Mouse (Mus musculus): ENCODE results near the gene Tead4. TPM values are rescaled to one million over a fixed set of nuclear protein-coding genes. Genes with fewer than 3 reads are reported as not detected.
A peak's percentile ranks its signal among the peaks of the same experiment; 100 is the strongest.

The Tead4 gene
- total and polyA plus RNA-seq, 2 experiments from 2014 or later: 0.17 to 0.82 TPM

GRCm38 (mm10) chr6:128298246-128298645 lies 2.4 kb downstream of the Tead4 start:
- DNase-seq (ENCODE audit: low spot score) (no peak), ATAC-seq (ENCODE audit: low FRiP score) (no peak)
- TF ChIP-seq CTCF (IDR thresholded peaks at IDR 0.05): no peak
- WGBS: 52% methylated on average over 7 of the region's 7 CpGs
- no peak overlapping the region for H3K9ac ChIP-seq (replicated peaks; ENCODE audit: low read length, poor library complexity, severe bottlenecking)
- H3K4me3 ChIP-seq (ENCODE audit: low read depth, low read length): no peak overlapping the region
- peaks cover 39% of the 10 kb centered on the region for H3K27me3 ChIP-seq (ENCODE audit: insufficient read depth, low read length)
- H3K4me1 ChIP-seq (ENCODE audit: insufficient read depth, low read length): peaks cover 7% of the 10 kb centered on the region; the same call in 1 of the 2 replicates
- no peaks in the 10 kb centered on the region for H3K9me3 ChIP-seq (ENCODE audit: low read length)
- no peak overlapping the region for H3K4me2 ChIP-seq (ENCODE audit: low read depth, low read length, poor library complexity, severe bottlenecking)
- H3K27ac ChIP-seq (ENCODE audit: low read depth, low read length): no peak overlapping the region
- H3K36me3 ChIP-seq (ENCODE audit: insufficient read depth, low read length): no peaks in the 10 kb centered on the region

DNA sequence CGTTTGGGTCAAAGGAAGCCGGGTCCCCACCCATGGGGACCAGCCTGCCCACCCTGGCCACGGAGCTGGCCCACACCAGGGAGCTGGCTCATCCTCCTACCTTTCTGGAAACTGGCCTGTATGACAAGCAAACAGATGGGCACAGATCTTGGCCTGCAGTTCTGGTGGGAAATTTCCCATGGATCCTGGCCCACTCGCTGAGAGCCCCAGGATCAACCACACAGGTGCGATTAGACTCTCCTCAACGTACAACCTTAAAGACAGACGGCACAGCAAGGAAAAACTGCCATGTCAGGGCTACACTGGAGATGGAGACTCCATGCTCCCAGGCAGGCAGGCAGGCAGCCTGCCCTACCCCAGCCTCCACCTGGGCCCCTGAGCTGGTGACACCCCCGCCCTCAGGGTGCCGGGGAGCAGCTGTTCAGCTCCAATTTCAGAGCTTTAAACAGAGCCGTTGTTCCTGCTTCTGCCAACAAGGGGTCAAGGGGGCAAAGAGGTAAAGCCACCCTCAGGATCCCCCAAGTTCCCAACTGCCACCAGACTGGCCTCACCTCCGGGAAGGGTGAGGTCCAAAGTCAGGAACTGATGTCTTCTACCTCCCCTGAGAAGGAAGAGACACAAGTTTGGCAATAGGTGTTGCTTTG lies 3.8 kb downstream of the Tead4 start:
- Histone ChIP-seq H3K4me3 (ENCODE audit: low read depth, low read length) (no peak overlapping the region), H3K36me3 (ENCODE audit: insufficient read depth, low read length) (no peaks in the 10 kb centered on the region), H3K27me3 (ENCODE audit: insufficient read depth, low read length) (peaks cover 33% of the 10 kb centered on the region), H3K9ac (replicated peaks; ENCODE audit: low read length, poor library complexity, severe bottlenecking) (no peak overlapping the region), H3K27ac (ENCODE audit: low read depth, low read length) (no peak overlapping the region), H3K9me3 (ENCODE audit: low read length) (no peaks in the 10 kb centered on the region), H3K4me1 (ENCODE audit: insufficient read depth, low read length) (peaks cover 7% of the 10 kb centered on the region; the same call in 1 of the 2 replicates), H3K4me2 (ENCODE audit: low read depth, low read length, poor library complexity, severe bottlenecking) (no peak overlapping the region)
- no peak for DNase-seq (ENCODE audit: low spot score)
- TF ChIP-seq CTCF (IDR thresholded peaks at IDR 0.05): no peak
- WGBS: 48% methylated on average over 11 of the region's 11 CpGs
- no peak for ATAC-seq (ENCODE audit: low FRiP score)

DNA sequence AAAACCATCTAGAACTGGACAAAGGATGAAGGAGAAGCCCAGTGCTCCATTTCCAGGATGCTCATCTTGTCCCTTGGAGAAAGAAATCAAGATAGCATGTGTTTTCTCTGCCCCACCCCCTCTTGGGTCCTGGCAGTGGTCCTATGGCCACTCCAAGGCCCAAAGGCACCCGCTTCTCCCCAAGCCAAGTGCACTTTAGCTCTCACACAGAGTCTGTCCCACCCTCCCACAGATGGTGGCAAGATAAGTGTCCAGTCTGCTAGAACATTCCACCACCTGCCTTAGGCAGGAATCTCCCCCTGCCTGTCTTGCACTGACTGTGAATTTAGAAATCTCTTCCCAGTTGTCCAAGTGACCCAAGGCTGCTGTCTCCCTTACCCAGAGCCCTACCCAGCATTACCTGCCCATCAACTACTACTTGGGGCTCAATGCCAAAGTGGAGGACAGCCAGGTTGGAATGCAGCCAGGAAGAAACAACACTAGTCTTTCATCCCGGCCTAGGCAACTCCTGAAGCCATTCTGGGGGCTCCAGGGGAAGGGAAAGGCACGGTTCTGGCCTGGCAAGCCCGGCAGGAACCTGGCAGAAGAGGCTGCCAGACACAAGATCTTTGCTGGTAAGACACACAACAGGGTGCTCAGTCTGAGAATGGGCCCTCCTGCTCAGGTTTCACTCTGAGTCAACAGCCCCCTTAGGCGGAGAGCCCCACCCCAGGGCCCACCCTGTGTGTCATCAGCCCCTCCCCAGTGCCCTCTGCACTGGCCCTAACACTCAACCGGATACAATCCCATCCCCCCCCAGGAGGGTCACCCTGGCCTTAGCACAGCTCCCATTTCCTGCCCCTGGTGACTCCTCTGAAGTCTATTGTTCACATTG lies 4.5 kb downstream of the Tead4 start:
- no peak overlapping the region for H3K4me3 ChIP-seq (ENCODE audit: low read depth, low read length)
- H3K27ac ChIP-seq (ENCODE audit: low read depth, low read length): no peak overlapping the region
- WGBS: 47% methylated on average over 6 of the region's 6 CpGs
- no peaks in the 10 kb centered on the region for H3K36me3 ChIP-seq (ENCODE audit: insufficient read depth, low read length)
- H3K9ac ChIP-seq (replicated peaks; ENCODE audit: low read length, poor library complexity, severe bottlenecking): no peak overlapping the region
- H3K4me1 ChIP-seq (ENCODE audit: insufficient read depth, low read length): peaks cover 7% of the 10 kb centered on the region; the same call in 1 of the 2 replicates
- no peak overlapping the region for H3K4me2 ChIP-seq (ENCODE audit: low read depth, low read length, poor library complexity, severe bottlenecking)
- H3K9me3 ChIP-seq (ENCODE audit: low read length): no peaks in the 10 kb centered on the region
- TF ChIP-seq CTCF (IDR thresholded peaks at IDR 0.05): no peak
- ATAC-seq (ENCODE audit: low FRiP score) (no peak), DNase-seq (ENCODE audit: low spot score) (peak; percentile 73)
- H3K27me3 ChIP-seq (ENCODE audit: insufficient read depth, low read length): peaks cover 28% of the 10 kb centered on the region

GRCm38 (mm10) chr6:128291284-128291683 lies 9.3 kb downstream of the Tead4 start:
- Histone ChIP-seq H3K36me3 (ENCODE audit: insufficient read depth, low read length) (no peaks in the 10 kb centered on the region), H3K27me3 (ENCODE audit: insufficient read depth, low read length) (no peaks in the 10 kb centered on the region), H3K4me3 (ENCODE audit: low read depth, low read length) (no peak overlapping the region), H3K4me2 (ENCODE audit: low read depth, low read length, poor library complexity, severe bottlenecking) (no peak overlapping the region), H3K9ac (replicated peaks; ENCODE audit: low read length, poor library complexity, severe bottlenecking) (no peak overlapping the region), H3K9me3 (ENCODE audit: low read length) (no peaks in the 10 kb centered on the region), H3K27ac (ENCODE audit: low read depth, low read length) (no peak overlapping the region), H3K4me1 (ENCODE audit: insufficient read depth, low read length) (no peaks in the 10 kb centered on the region)
- ATAC-seq (ENCODE audit: low FRiP score) (no peak), DNase-seq (ENCODE audit: low spot score) (no peak)
- no peak for TF ChIP-seq CTCF (IDR thresholded peaks at IDR 0.05)
- WGBS: 79% methylated on average over 5 of the region's 5 CpGs

- Histone ChIP-seq H3K9me3 (ENCODE audit: low read length) (no peaks in the 10 kb centered on the region), H3K4me1 (ENCODE audit: insufficient read depth, low read length) (no peaks in the 10 kb centered on the region), H3K4me2 (ENCODE audit: low read depth, low read length, poor library complexity, severe bottlenecking) (no peak overlapping the region), H3K36me3 (ENCODE audit: insufficient read depth, low read length) (no peaks in the 10 kb centered on the region), H3K27me3 (ENCODE audit: insufficient read depth, low read length) (no peaks in the 10 kb centered on the region), H3K27ac (ENCODE audit: low read depth, low read length) (no peak overlapping the region), H3K4me3 (ENCODE audit: low read depth, low read length) (no peak overlapping the region), H3K9ac (replicated peaks; ENCODE audit: low read length, poor library complexity, severe bottlenecking) (no peak overlapping the region)
- DNase-seq (ENCODE audit: low spot score): no peak
- WGBS: 79% methylated on average over 6 of the region's 6 CpGs
- ATAC-seq (ENCODE audit: low FRiP score): no peak
- no peak for TF ChIP-seq CTCF (IDR thresholded peaks at IDR 0.05)
Measured at GRCm38 (mm10) chr6:128288681-128289080, 11.9 kb downstream of the Tead4 start.

All from midbrain, postnatal 0 days (tissue).